Mouse (Mus musculus) stomach, postnatal 0 days (tissue): ENCODE measurements around the gene Adprhl1. TPM values are rescaled to one million over a fixed set of nuclear protein-coding genes. Genes with fewer than 3 reads are reported as not detected.

Experiments
- ATAC-seq: fragments of 200-750 bp; cut with Nextera tagmentation; 2 replicates; pipeline ENCODE4 v1.8.0; 2017; ENCODE audit not compliant: low FRiP score, low TSS enrichment
- DNase-seq: peaks from one replicate; pipeline ENCODE4 v3.0.0-alpha.2; 2016; ENCODE audit warnings: low spot score
- H3K27ac ChIP-seq: fragments of 300-500 bp; sonication (generic); replicated peaks from 2 replicates; pipeline ENCODE4 v1.5.1; 2014; ENCODE audit warnings: mild to moderate bottlenecking, control low read depth
- H3K27me3 ChIP-seq: fragments of 300-500 bp; sonication (generic); 2 replicates; pipeline ENCODE4 v1.6.1; 2014; ENCODE audit warnings: low read length; ENCODE audit not compliant: control insufficient read depth, insufficient read depth
- H3K36me3 ChIP-seq: fragments of 300-500 bp; sonication (generic); 2 replicates; pipeline ENCODE4 v1.6.1; 2014; ENCODE audit warnings: low read length, mixed read lengths; ENCODE audit not compliant: control insufficient read depth, insufficient read depth
- H3K4me1 ChIP-seq: fragments of 300-500 bp; sonication (generic); replicated peaks from 2 replicates; pipeline ENCODE4 v1.6.1; 2014; ENCODE audit warnings: antibody characterized with exemption; ENCODE audit not compliant: control insufficient read depth, insufficient read depth
- H3K4me2 ChIP-seq: fragments of 300-500 bp; sonication (generic); replicated peaks from 2 replicates; pipeline ENCODE4 v1.6.1; 2014; ENCODE audit warnings: low read depth, mild to moderate bottlenecking, control low read depth, moderate library complexity
- H3K4me3 ChIP-seq: fragments of 300-500 bp; sonication (generic); 2 replicates; pipeline ENCODE4 v1.5.1; 2014; ENCODE audit warnings: low read depth, low read length, control low read depth
- H3K9ac ChIP-seq: fragments of 300-500 bp; sonication (generic); 2 replicates; pipeline ENCODE4 v1.6.1; 2014; ENCODE audit warnings: mild to moderate bottlenecking, low read length, control low read depth, mixed read lengths
- H3K9me3 ChIP-seq: fragments of 300-500 bp; sonication (generic); 2 replicates; pipeline ENCODE4 v1.6.1; 2016; ENCODE audit warnings: low read length; ENCODE audit not compliant: control insufficient read depth
- CTCF ChIP-seq: IDR thresholded peaks from 2 replicates; pipeline ENCODE4 v1.5.1; 2016; ENCODE audit warnings: antibody characterized with exemption, low read depth, mild to moderate bottlenecking, moderate library complexity
- EP300 ChIP-seq: optimal IDR thresholded peaks from 2 replicates; pipeline ENCODE3; 2016; ENCODE audit warnings: antibody characterized with exemption
- WGBS: fragments of 180-500 bp; shearing (Covaris S2); extraction: QIAGEN DNeasy Blood & Tissue Kit; methylation state at CpG from one replicate; pipeline ENCODE4 v1.1.7; 2014; 5-methylcytosine and 5-hydroxymethylcytosine counted together
- polyA plus RNA-seq: library from polyadenylated mRNA; unstranded; fragments of >200 nt; fragmentation: Nextera tagmentation; extraction: Ambion mirVana; gene quantifications from 2 replicates; pipeline ENCODE4 v1.2.1, GENCODE M21; 2015

Adprhl1 gene
- polyA plus RNA-seq, 1 experiment from 2014 or later, result 0.42 TPM

- Histone ChIP-seq H3K36me3 (peaks cover 11% of the 10 kb centered on the region), H3K27me3 (no peaks in the 10 kb centered on the region), H3K4me3 (no peak overlapping the region), H3K9ac (no peak overlapping the region), H3K4me1 (no peaks in the 10 kb centered on the region), H3K9me3 (no peaks in the 10 kb centered on the region), H3K4me2 (no peak overlapping the region), H3K27ac (no peak overlapping the region)
- TF ChIP-seq CTCF (no peak), EP300 (no peak)
- WGBS, result 70% methylated on average over 9 of the region's 9 CpGs
- DNase-seq, result no peak
- no peak for ATAC-seq
Measured at GRCm38 (mm10) chr8:13180408-13180807, 73.6 kb downstream of the Adprhl1 start.

- DNase-seq (no peak), ATAC-seq (no peak)
- H3K27me3 ChIP-seq, result no peaks in the 10 kb centered on the region
- H3K4me3 ChIP-seq, result no peak overlapping the region
- peaks cover 14% of the 10 kb centered on the region for H3K36me3 ChIP-seq
- H3K4me2 ChIP-seq, result no peak overlapping the region
- 72% methylated on average over 7 of the region's 7 CpGs for WGBS
- no peaks in the 10 kb centered on the region for H3K9me3 ChIP-seq
- H3K27ac ChIP-seq, result no peak overlapping the region
- no peak overlapping the region for H3K9ac ChIP-seq
- no peaks in the 10 kb centered on the region for H3K4me1 ChIP-seq
- TF ChIP-seq CTCF (no peak), EP300 (no peak)
Measured at GRCm38 (mm10) chr8:13179948-13180347, 74.0 kb downstream of the Adprhl1 start.

DNA sequence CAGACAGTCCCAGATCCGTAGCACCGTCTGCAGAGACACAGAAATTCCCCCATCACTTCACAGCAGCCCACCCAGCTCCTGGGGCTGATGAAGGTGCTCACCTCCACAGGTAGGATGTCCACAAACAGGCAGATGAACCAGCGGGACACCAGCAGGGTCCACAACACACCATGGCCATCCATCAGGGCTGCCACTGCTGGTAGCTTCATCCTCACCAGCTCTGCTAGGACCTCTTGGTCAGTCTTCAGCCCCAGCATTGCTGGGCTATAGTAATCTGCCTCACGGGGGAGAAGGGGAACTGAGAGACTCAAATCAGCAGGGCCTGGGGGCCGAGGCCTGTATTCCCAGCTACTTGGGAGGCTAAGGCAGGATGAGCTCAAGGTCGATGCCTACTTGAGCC, 74.5 kb downstream of the Adprhl1 start:
- 72% methylated on average over 6 of the region's 6 CpGs for WGBS
- peaks cover 17% of the 10 kb centered on the region for H3K36me3 ChIP-seq
- H3K27ac ChIP-seq, result no peak overlapping the region
- no peak for DNase-seq
- H3K4me3 ChIP-seq, result no peak overlapping the region
- no peak for TF ChIP-seq EP300
- TF ChIP-seq CTCF, result no peak
- no peak overlapping the region for H3K4me2 ChIP-seq
- no peak for ATAC-seq
- H3K4me1 ChIP-seq, result no peaks in the 10 kb centered on the region
- no peaks in the 10 kb centered on the region for H3K9me3 ChIP-seq
- peak overlapping the region; percentile 18; the same call in 1 of the 2 replicates for H3K9ac ChIP-seq
- H3K27me3 ChIP-seq, result no peaks in the 10 kb centered on the region

DNA sequence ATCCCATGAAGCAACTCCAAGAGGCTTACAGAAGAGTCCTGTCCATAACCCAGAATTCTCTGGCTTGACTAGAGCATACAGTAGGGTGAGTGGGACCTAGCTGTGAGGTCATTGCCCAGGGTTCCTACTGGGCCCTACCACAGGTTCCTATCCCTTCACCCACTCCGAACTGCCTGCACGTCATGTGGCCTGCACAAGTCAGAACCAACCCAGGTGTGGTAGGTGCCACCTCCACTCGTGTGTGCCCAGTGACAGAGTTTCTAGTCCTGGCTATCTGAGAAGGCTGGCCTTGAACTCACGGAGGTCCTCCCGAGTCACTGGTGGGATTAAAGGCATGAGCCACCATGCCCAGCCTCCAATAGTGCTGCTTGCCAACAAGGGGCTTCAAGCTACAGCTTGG, 75.8 kb downstream of the Adprhl1 start:
- H3K9ac ChIP-seq, result no peak overlapping the region
- no peaks in the 10 kb centered on the region for H3K27me3 ChIP-seq
- H3K9me3 ChIP-seq, result no peaks in the 10 kb centered on the region
- H3K27ac ChIP-seq, result no peak overlapping the region
- H3K4me1 ChIP-seq, result no peaks in the 10 kb centered on the region
- no peak overlapping the region for H3K4me3 ChIP-seq
- H3K4me2 ChIP-seq, result no peak overlapping the region
- DNase-seq, result no peak
- WGBS, result 84% methylated on average over 5 of the region's 5 CpGs
- H3K36me3 ChIP-seq, result peaks cover 28% of the 10 kb centered on the region
- no peak for ATAC-seq
- TF ChIP-seq CTCF, result no peak
- no peak for TF ChIP-seq EP300

GRCm38 (mm10) chr8:13177173-13177852, 76.6 kb downstream of the Adprhl1 start:
- ATAC-seq, result no peak
- H3K36me3 ChIP-seq, result peaks cover 29% of the 10 kb centered on the region
- no peaks in the 10 kb centered on the region for H3K4me1 ChIP-seq
- TF ChIP-seq CTCF (no peak), EP300 (no peak)
- H3K9ac ChIP-seq, result no peak overlapping the region
- 83% methylated on average over 7 of the region's 7 CpGs for WGBS
- H3K27ac ChIP-seq, result no peak overlapping the region
- no peaks in the 10 kb centered on the region for H3K27me3 ChIP-seq
- no peak for DNase-seq
- no peak overlapping the region for H3K4me2 ChIP-seq
- no peak overlapping the region for H3K4me3 ChIP-seq
- no peaks in the 10 kb centered on the region for H3K9me3 ChIP-seq

GRCm38 (mm10) chr8:13175650-13176049, 78.3 kb downstream of the Adprhl1 start:
- no peak for DNase-seq
- H3K27ac ChIP-seq, result no peak overlapping the region
- no peaks in the 10 kb centered on the region for H3K4me1 ChIP-seq
- TF ChIP-seq CTCF (no peak), EP300 (no peak)
- H3K9ac ChIP-seq, result no peak overlapping the region
- H3K36me3 ChIP-seq, result peaks cover 36% of the 10 kb centered on the region
- no peaks in the 10 kb centered on the region for H3K27me3 ChIP-seq
- H3K9me3 ChIP-seq, result no peaks in the 10 kb centered on the region
- no peak overlapping the region for H3K4me3 ChIP-seq
- no peak for ATAC-seq
- 78% methylated on average over 1 of the region's 1 CpGs for WGBS
- no peak overlapping the region for H3K4me2 ChIP-seq
